Mouse (Mus musculus) CH12.LX (cell line): Measurements from ENCODE around the gene Lyst.

Source experiments
- CTCF ChIP-seq, 2 experiments: IDR thresholded peaks in 1 of 2; conservative IDR thresholded peaks in 1 of 2; 2 replicates each; pipeline ENCODE4 v1.5.1; 2011 to 2012; ENCODE audit warnings: low read depth in 2 of 2, low read length in 2 of 2, improper control_type of control experiment in 1 of 2, inconsistent platforms in 1 of 2, mild to moderate bottlenecking in 1 of 2, moderate library complexity in 1 of 2
- ELF1 ChIP-seq: IDR thresholded peaks from 2 replicates; pipeline ENCODE4 v1.6.1; 2014; ENCODE audit warnings: low read depth, mild to moderate bottlenecking, inconsistent platforms, low read length, improper control_type of control experiment
- MYC ChIP-seq: IDR thresholded peaks from 2 replicates; pipeline ENCODE4 v1.6.1; 2011; ENCODE audit warnings: low read depth, mild to moderate bottlenecking, improper control_type of control experiment, low read length
- NELFE ChIP-seq: IDR thresholded peaks from 2 replicates; pipeline ENCODE4 v1.6.1; 2011; ENCODE audit warnings: low read depth, low read length, improper control_type of control experiment
- POLR2A ChIP-seq: IDR thresholded peaks from 2 replicates; pipeline ENCODE4 v1.6.1; 2011; ENCODE audit warnings: low read depth, mild to moderate bottlenecking, improper control_type of control experiment, low read length
- TBP ChIP-seq: conservative IDR thresholded peaks from 2 replicates; pipeline ENCODE4 v1.6.1; 2011; ENCODE audit warnings: low read depth, low read length, improper control_type of control experiment
- ZMIZ1 ChIP-seq: IDR thresholded peaks from 2 replicates; pipeline ENCODE4 v1.6.1; 2012; ENCODE audit warnings: low read depth, mild to moderate bottlenecking, inconsistent platforms, low read length, improper control_type of control experiment
- ZNF384 ChIP-seq: IDR thresholded peaks from 2 replicates; pipeline ENCODE4 v1.6.1; 2012; ENCODE audit warnings: low read depth, low read length, improper control_type of control experiment, inconsistent platforms

GRCm38 (mm10) chr13:13621456-13621855, 31.3 kb downstream of the Lyst start:
- TF ChIP-seq POLR2A (no peak), CTCF (conservative IDR thresholded peaks at IDR 0.05 in 1 of 2, IDR thresholded peaks at IDR 0.05 in 1 of 2; ENCODE audit: low read depth in 2 of 2, low read length in 2 of 2) (peak in 1 of 2 experiments; percentile 26; a peak in 1 of 4 replicates), ZMIZ1 (no peak), NELFE (no peak), MYC (no peak), TBP (no peak), ZNF384 (no peak), ELF1 (no peak)
